Mouse (Mus musculus) c-Kit-positive CD71-positive TER-119-positive erythroid progenitor cells, embryonic 14.5 days (primary cell): ENCODE results near the gene Ube2m.

Source experiments
- DNase-seq: peaks from one replicate; pipeline ENCODE4 v3.0.0-alpha.2; 2013; ENCODE audit warnings: low spot score

Gene Ube2m

DNA sequence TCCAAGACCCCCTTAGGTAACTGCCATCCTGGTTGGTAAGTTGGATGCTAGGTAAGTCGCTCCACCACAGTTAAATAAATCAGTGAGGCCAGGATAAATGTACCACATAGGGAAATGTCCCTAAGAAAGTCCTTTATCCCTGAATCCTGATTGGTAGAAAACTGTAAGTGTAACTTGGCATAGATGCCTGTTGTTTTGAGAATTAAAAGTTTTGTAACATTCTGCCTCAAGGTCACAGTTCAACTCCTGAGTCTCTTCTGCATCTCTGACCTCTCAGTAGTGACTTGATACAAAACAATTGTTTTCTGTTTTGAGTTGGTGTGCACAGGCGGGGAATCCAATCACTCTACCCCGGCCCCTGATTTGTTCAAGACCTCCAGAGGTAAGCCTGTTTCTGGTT lies 39.2 kb downstream of the Ube2m start, which contains the start of gene Trim28:
Gene Trim28, plus strand, starts transcription at position 264 of the 400 bp plus-strand sequence.
- no peak for DNase-seq

- DNase-seq = no peak
Measured at GRCm38 (mm10) chr7:12998053-12998452, 40.0 kb downstream of the Ube2m start, which contains the start of gene Slc27a5. Slc27a5 (minus strand) TSS chr7:12998192.

- no peak for DNase-seq
Measured at GRCm38 (mm10) chr7:12997230-12997629, 40.8 kb downstream of the Ube2m start.

GRCm38 (mm10) chr7:12995862-12996261 lies 42.2 kb downstream of the Ube2m start:
- no peak for DNase-seq

DNA sequence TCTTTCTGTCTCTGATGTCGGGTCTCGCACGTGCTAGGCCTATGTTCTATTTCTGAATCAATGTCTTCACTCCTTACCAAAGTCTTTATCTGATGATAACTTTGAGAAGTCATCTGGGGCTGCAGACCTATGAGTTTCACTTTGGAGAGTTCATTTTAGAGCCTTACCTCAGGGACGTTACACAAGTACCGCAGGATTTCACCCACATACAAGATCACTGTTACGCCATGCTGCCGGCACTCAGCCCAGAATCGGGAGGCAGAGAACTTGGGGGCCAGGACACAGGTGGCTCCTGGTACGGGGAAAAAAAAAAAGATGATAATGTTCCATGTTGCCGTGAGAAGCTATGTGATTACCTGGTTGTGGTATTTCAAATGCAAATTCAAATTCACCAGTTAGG lies 44.9 kb downstream of the Ube2m start:
- DNase-seq = no peak

GRCm38 (mm10) chr7:12992222-12992621 lies 45.9 kb downstream of the Ube2m start:
- peak; percentile 74 for DNase-seq

GRCm38 (mm10) chr7:12987409-12988189 lies 50.5 kb downstream of the Ube2m start:
- DNase-seq = peak; percentile 63

DNA sequence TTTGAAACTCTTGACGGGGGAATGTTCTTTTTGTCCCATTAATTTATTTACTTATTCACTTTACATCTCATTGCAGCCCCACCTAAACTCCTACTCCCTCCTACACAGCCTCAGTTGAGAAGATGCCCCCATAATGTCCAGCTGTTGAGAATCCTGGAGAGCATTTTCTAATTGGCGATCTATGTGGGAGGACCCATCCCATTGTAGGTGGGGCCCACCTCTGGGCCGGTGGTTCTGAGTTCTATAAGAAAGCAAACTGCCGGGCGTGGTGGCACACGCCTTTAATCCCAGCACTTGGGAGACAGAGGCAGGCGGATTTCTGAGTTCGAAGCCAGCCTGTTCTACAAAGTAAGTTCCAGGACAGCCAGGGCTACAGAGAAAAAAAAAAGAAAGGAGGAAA lies 51.2 kb downstream of the Ube2m start:
- no peak for DNase-seq

DNA sequence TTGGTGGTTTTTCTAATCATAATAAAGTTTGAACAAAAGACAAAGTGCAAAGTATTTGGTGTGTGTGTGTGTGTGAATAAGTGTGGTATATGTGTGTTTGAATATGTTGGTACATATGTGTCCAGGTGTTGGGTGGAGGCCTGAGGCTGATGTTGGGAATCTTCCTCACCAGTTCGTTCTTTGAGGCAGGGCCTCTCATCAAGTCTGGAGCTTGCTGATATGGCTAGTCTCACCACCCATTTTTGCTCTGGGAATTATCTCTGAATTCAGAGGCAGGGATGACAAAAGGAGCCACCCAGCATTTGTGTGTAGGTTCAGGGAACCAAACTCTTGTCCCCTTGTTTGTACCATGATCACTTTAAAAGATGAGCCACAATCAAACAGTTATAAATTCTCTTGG lies 52.4 kb downstream of the Ube2m start:
- peak; percentile 59 for DNase-seq
